Mouse (Mus musculus) limb, embryonic 12.5 days (tissue): ENCODE results near the gene Dffb. TPM values are rescaled to one million over a fixed set of nuclear protein-coding genes. Genes with fewer than 3 reads are reported as not detected.
"Not testable (repeated sequence)": the region's sequence is repeated elsewhere in the genome, so short reads cannot be mapped to it uniquely, and the experiment has no call there.

Experiments
- ATAC-seq: fragments of 200-750 bp; cut with Nextera tagmentation; 2 replicates; pipeline ENCODE4 v1.8.0; 2017; ENCODE audit warnings: low read depth, moderate TSS enrichment; ENCODE audit not compliant: insufficient number of reproducible peaks, insufficient read depth, low FRiP score, low TSS enrichment
- H3K27ac ChIP-seq: fragments of 300-500 bp; sonication (generic); 2 replicates; pipeline ENCODE4 v1.5.1; 2016; ENCODE audit warnings: mild to moderate bottlenecking, moderate library complexity
- H3K27me3 ChIP-seq: fragments of 300-500 bp; sonication (generic); 2 replicates; pipeline ENCODE4 v1.6.1; 2016; ENCODE audit warnings: mild to moderate bottlenecking, moderate library complexity
- H3K36me3 ChIP-seq: fragments of 300-500 bp; sonication (generic); 2 replicates; pipeline ENCODE4 v1.6.1; 2016; ENCODE audit warnings: mild to moderate bottlenecking, moderate library complexity
- H3K4me1 ChIP-seq: fragments of 300-500 bp; sonication (generic); replicated peaks from 2 replicates; pipeline ENCODE4 v1.6.1; 2016
- H3K4me2 ChIP-seq: fragments of 300-500 bp; sonication (generic); 2 replicates; pipeline ENCODE4 v1.6.1; 2016; ENCODE audit warnings: mild to moderate bottlenecking, moderate library complexity
- H3K4me3 ChIP-seq: fragments of 300-500 bp; sonication (generic); replicated peaks from 2 replicates; pipeline ENCODE4 v1.5.1; 2016; ENCODE audit warnings: mild to moderate bottlenecking
- H3K9ac ChIP-seq: fragments of 300-500 bp; sonication (generic); replicated peaks from 2 replicates; pipeline ENCODE4 v1.6.1; 2016; ENCODE audit warnings: mild to moderate bottlenecking, moderate library complexity
- H3K9me3 ChIP-seq: fragments of 300-500 bp; sonication (generic); 2 replicates; pipeline ENCODE4 v1.6.1; 2016; ENCODE audit warnings: mild to moderate bottlenecking, moderate library complexity
- WGBS: fragments of 180-500 bp; shearing (Covaris S2); methylation state at CpG from one replicate; pipeline ENCODE4 v1.1.7; 2016; 5-methylcytosine and 5-hydroxymethylcytosine counted together
- polyA plus RNA-seq: library from polyadenylated mRNA; unstranded; fragments of >200 nt; fragmentation: Nextera tagmentation; extraction: Ambion mirVana; gene quantifications from 2 replicates; pipeline ENCODE4 v1.2.1, GENCODE M21; 2016

Dffb gene
- polyA plus RNA-seq, 1 experiment from 2014 or later: 15.9 TPM

GRCm38 (mm10) chr4:153929425-153929824, 45.5 kb downstream of the Dffb start:
- ATAC-seq: no peak
- H3K36me3 ChIP-seq: no peaks in the 10 kb centered on the region
- WGBS: 71% methylated on average over 10 of the region's 10 CpGs

GRCm38 (mm10) chr4:153928772-153929299, 46.1 kb downstream of the Dffb start:
- Histone ChIP-seq H3K4me3 (no peak overlapping the region), H3K4me1 (no peaks in the 10 kb centered on the region), H3K27me3 (no peaks in the 10 kb centered on the region), H3K36me3 (no peaks in the 10 kb centered on the region), H3K9me3 (no peaks in the 10 kb centered on the region), H3K4me2 (no peak overlapping the region), H3K9ac (no peak overlapping the region), H3K27ac (no peak overlapping the region)
- ATAC-seq: no peak
- 87% methylated on average over 11 of the region's 11 CpGs for WGBS

More at GRCm38 (mm10) chr4:153929425-153929824, 45.5 kb downstream of the Dffb start:
- Histone ChIP-seq H3K4me1 (no peaks in the 10 kb centered on the region), H3K9me3 (no peaks in the 10 kb centered on the region), H3K4me3 (no peak overlapping the region), H3K4me2 (no peak overlapping the region), H3K9ac (no peak overlapping the region), H3K27me3 (no peaks in the 10 kb centered on the region), H3K27ac (no peak overlapping the region)

GRCm38 (mm10) chr4:153922090-153922489, 52.8 kb downstream of the Dffb start:
- ATAC-seq, H3K4me1 ChIP-seq, H3K9ac ChIP-seq, H3K9me3 ChIP-seq, H3K4me3 ChIP-seq, H3K36me3 ChIP-seq, H3K4me2 ChIP-seq, H3K27ac ChIP-seq: not testable (repeated sequence)
- WGBS: 35% methylated on average over 4 of the region's 4 CpGs
- H3K27me3 ChIP-seq: peaks cover 13% of the 10 kb centered on the region

GRCm38 (mm10) chr4:153920517-153921233, 54.3 kb downstream of the Dffb start:
- peaks cover 13% of the 10 kb centered on the region for H3K27me3 ChIP-seq
- no peaks in the 10 kb centered on the region for H3K4me1 ChIP-seq
- no peak overlapping the region for H3K4me3 ChIP-seq
- WGBS: 74% methylated on average over 9 of the region's 9 CpGs
- no peaks in the 10 kb centered on the region for H3K36me3 ChIP-seq
- H3K9me3 ChIP-seq: no peaks in the 10 kb centered on the region
- H3K27ac ChIP-seq: no peak overlapping the region
- no peak for ATAC-seq
- no peak overlapping the region for H3K4me2 ChIP-seq
- no peak overlapping the region for H3K9ac ChIP-seq

- Histone ChIP-seq H3K9ac (no peak overlapping the region), H3K27me3 (peaks cover 13% of the 10 kb centered on the region), H3K4me1 (no peaks in the 10 kb centered on the region), H3K36me3 (no peaks in the 10 kb centered on the region), H3K4me3 (no peak overlapping the region), H3K27ac (no peak overlapping the region), H3K4me2 (no peak overlapping the region), H3K9me3 (no peaks in the 10 kb centered on the region)
- 43% methylated on average over 8 of the region's 8 CpGs for WGBS
- ATAC-seq: no peak
Observed at GRCm38 (mm10) chr4:153917773-153918500, 57.0 kb downstream of the Dffb start.

Other genes starting within 250 kb of the Dffb start
- gene A430005L14Rik, start 17.9 kb downstream of the Dffb start, polyA plus RNA-seq: 105 and 116 TPM in 2 replicates
- gene Cep104, start 68 bp upstream of the Dffb start, polyA plus RNA-seq: 20.4 and 21.0 TPM in 2 replicates
- 34.4 and 37.8 TPM in 2 replicates for gene Lrrc47, start 36.6 kb upstream of the Dffb start, polyA plus RNA-seq
- 6.3 and 8.1 TPM in 2 replicates for gene Smim1, start 51.1 kb upstream of the Dffb start, polyA plus RNA-seq
- not detected in 2 replicates for gene Ccdc27, start 67.6 kb upstream of the Dffb start, polyA plus RNA-seq
- gene Trp73, start 165.1 kb upstream of the Dffb start, polyA plus RNA-seq: 1.2 and 1.9 TPM in 2 replicates
- 46.0 and 48.5 TPM in 2 replicates for gene Wrap73, start 167.2 kb upstream of the Dffb start, polyA plus RNA-seq
- gene Tprgl, start 185.5 kb upstream of the Dffb start, polyA plus RNA-seq: 111 and 115 TPM in 2 replicates
- gene Megf6, start 195.6 kb upstream of the Dffb start, polyA plus RNA-seq: 58.4 and 59.0 TPM in 2 replicates